Mouse (Mus musculus) lung, postnatal 14 days (tissue): Measurements from ENCODE around the gene Fbxo34.
A peak's percentile ranks its signal among the peaks of the same experiment; 100 is the strongest.
"Not testable (repeated sequence)": the region's sequence is repeated elsewhere in the genome, so short reads cannot be mapped to it uniquely, and the experiment has no call there.

Source experiments
- DNase-seq: peaks from one replicate; pipeline ENCODE4 v3.0.0; 2021

Fbxo34 gene

GRCm38 (mm10) chr14:47450121-47450520 is at the start of gene Fbxo34:
Gene Fbxo34 (plus strand): TSS chr14:47450421.
- DNase-seq = not testable (repeated sequence)

GRCm38 (mm10) chr14:47402735-47403134 is 47.5 kb upstream of the Fbxo34 start:
- DNase-seq = no peak

- no peak for DNase-seq
Measured at GRCm38 (mm10) chr14:47406000-47406399, 44.2 kb upstream of the Fbxo34 start.

- DNase-seq = no peak
Measured at GRCm38 (mm10) chr14:47417346-47417745, 32.9 kb upstream of the Fbxo34 start.

GRCm38 (mm10) chr14:47417775-47418665 is 32.2 kb upstream of the Fbxo34 start, which contains the start of gene Dlgap5:
Gene Dlgap5 (minus strand): TSS chr14:47418407.
- peak; percentile 91 for DNase-seq

- DNase-seq = no peak
Measured at GRCm38 (mm10) chr14:47418666-47418991, 31.6 kb upstream of the Fbxo34 start.

DNA sequence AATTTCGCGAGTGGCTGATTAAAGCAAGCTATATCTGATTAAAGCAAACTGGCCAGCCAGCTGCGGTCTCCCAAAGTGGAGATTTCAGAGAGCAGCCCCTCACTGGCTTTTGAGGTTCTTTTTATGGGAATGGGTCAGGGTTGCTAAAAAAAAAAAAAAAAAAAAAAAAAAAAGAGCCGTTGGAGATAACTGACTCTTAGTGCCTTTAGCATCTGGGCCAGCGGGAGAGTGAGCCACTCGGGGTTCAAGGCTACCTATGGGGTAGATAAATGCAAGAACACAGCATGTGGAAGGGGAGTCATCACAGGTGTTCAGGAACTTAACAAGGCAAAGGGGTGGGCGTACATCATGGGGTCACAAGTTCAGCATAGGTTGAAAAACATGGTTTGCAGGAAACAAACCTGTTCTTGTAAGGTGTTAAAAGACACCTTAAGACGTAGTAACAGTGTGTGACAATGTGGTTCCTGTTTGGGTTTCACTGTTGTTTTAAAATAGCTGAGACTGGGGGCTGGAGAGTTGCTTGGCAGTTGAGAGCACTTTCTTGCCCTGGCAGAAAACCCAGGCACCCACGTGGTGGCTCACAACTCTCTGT is 31.1 kb upstream of the Fbxo34 start:
- no peak for DNase-seq

GRCm38 (mm10) chr14:47419723-47420276 is 30.4 kb upstream of the Fbxo34 start:
- DNase-seq = no peak

DNA sequence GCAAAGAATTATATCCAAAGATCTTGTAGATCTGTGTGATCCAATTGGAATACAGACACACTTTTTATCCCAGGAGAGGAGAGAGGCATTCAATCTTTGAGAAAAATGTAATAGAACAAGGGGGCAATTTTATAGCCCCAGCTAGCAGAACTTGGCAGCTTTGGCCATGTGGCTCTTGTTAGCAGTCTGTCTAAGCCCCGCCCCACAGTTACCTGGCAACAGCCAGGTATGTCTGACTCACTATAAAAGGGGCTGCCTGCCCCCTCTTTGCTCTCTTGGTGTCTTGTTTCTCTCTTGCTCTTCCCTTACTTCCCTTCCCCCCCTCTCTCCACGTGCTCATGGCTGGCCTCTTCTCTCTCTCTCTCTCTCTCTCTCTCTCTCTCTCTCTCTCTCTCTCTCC is 28.6 kb upstream of the Fbxo34 start:
- no peak for DNase-seq

DNA sequence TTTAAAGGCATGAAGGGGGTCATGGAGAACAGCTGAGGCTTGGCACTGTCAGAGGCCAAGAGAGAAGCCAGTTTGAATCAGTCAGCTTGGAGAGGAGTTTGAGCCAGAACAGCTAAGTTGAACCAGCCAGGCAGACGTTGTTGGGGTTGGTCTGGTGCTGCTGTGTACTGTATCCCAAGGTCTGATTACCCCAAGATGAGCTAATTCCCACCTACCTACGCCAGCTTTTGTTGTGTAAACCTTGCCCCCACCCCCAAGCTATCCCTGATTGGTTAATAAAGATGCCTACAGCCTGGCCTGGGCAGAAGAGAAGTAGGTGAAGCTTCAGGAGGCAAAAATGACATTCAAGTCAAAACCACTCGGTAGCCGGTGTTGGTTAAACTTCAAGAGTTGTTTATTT is 27.8 kb upstream of the Fbxo34 start:
- no peak for DNase-seq

DNA sequence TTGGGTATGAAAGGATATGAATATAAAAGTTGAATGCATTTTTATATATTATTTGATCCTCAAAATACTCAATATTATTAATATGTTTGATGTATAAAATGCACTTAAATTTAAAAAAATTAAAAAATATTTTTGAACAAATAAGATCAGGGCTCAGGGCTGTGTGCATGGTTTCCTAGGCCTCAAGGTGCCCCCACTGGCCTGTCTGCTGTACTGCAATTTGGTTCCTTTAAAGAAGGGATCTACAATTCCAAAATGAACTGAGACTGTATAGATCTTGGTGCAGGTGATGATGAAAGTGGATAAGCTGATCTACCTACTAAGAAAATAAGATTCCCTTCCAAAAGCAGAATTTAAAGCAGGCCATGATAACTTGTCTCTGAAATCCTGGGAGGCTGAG is 17.2 kb upstream of the Fbxo34 start:
- no peak for DNase-seq

- DNase-seq = no peak
Measured at GRCm38 (mm10) chr14:47438947-47439346, 11.3 kb upstream of the Fbxo34 start.

- DNase-seq = no peak
Measured at GRCm38 (mm10) chr14:47444907-47445306, 5.3 kb upstream of the Fbxo34 start.

- no peak for DNase-seq
Measured at GRCm38 (mm10) chr14:47445331-47446095, 4.7 kb upstream of the Fbxo34 start.

- DNase-seq = no peak
Measured at GRCm38 (mm10) chr14:47459556-47459955, 9.3 kb downstream of the Fbxo34 start.

DNA sequence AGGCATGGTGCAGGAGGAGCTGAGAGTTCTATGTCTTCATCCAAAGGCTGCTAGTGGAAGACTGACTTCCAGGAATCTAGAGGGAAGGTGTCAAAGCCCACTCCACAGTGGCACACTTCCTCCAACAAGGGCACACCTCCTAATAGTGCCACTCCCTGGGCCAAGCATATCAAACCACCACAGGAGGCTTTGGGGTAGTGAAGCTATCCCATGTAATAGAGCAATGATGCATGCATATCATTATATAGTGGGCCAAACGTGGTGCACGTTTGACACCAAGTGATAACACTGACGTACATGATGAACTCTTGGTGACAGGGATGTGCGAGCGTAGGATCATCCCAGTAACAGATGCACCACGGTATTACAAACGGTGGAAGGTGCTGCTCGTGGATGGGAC is 11.8 kb downstream of the Fbxo34 start:
- DNase-seq = no peak

DNA sequence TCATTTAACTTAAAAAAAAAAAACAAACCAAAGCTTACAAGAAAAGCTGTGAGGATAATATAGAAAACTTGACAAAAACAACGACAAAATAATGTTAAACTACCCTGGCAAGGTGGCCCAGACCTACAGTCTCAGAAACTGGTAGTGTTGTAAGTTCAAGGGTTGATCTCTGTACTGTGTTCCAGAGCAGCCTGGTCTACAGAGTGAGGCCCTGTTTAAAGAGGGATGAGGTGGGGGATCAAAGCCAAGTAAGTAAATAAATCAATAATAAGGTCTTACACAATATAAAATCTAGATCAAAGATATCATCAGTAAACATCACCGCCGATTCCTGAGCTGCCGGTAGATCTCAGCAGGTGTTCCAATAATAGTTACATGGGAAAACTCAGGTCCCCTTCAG is 12.2 kb downstream of the Fbxo34 start:
- DNase-seq = no peak

- no peak for DNase-seq
Measured at GRCm38 (mm10) chr14:47462877-47463460, 12.7 kb downstream of the Fbxo34 start.

DNA sequence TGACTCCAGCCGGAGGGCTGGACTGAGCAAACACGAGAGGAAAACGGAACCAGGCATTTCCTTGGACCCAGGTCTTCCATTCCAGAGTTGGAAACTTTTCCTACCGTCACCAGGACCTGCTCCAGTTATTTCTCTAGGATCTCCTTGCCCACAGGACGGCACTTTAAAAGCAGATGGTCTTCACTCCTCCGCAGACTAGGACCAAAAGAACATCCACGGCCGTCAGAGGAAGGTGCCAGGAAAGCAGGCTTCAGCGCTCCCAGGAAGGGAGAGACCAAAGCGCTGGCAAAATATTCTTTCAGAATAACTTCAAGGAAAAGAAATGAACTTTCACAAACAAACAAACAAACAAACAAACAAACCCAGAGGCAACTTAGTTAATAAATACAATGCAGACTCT is 14.2 kb downstream of the Fbxo34 start:
- no peak for DNase-seq

GRCm38 (mm10) chr14:47465468-47466175 is 15.4 kb downstream of the Fbxo34 start:
- no peak for DNase-seq

GRCm38 (mm10) chr14:47472359-47472742 is 22.1 kb downstream of the Fbxo34 start:
- DNase-seq = peak; percentile 95
